Mouse (Mus musculus): ENCODE measurements around the gene Ccl4.

DNA sequence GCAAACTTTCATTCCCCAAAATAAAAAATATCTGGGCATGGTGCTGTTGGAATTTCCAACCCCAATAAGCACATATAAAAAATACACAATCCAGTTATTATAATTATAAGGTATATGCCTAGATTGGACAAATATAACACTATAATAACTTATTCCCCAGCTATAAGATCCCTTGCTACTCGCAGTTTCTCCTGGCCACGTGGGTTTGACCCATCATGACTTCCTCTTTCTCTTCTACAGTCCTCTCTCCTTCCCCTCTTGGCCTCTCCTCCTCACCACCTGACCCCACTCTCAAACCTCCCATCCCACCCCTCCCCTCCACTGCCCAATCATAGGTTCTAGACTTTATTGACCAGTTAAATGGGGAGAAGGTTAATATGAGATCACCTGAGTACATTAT lies 51.5 kb downstream of the Ccl4 start:
- TF ChIP-seq POLR2A (IDR thresholded peaks at IDR 0.05; ENCODE audit: control insufficient read depth, extremely low read depth, insufficient read depth, low read length, poor library complexity) (no peak), CTCF (IDR thresholded peaks at IDR 0.05; ENCODE audit: borderline replicate concordance, control insufficient read depth, extremely low read depth, insufficient read depth, low read length, poor library complexity) (no peak)
